Mouse (Mus musculus): ENCODE results near the gene Brsk2. TPM values are rescaled to one million over a fixed set of nuclear protein-coding genes. Genes with fewer than 3 reads are reported as not detected.
"Not testable (repeated sequence)": the region's sequence is repeated elsewhere in the genome, so short reads cannot be mapped to it uniquely, and the experiment has no call there.

Gene Brsk2
- under 1 TPM in 4 of 26 experiments, not detected in 22; 0.33 to 0.53 (median 0.36) TPM for total RNA-seq (2018; cell fraction: chromatin; rRNA removed)
- total RNA-seq (2018; cell fraction: cytosol; rRNA removed): not detected
- total RNA-seq (2018; cell fraction: nucleus; rRNA removed): not detected
- polyA plus RNA-seq (2018): not detected in 3 replicates

- Histone ChIP-seq H3K36me3 (ENCODE audit: inconsistent target) (no peaks in the 10 kb centered on the region), H3K27ac (no peak within 1 kb of the TSS), H3K79me2 (ENCODE audit: inconsistent target) (no peaks in the 10 kb centered on the region), H3K4me3 (ENCODE audit: inconsistent target) (no peak within 1 kb of the TSS)
- WGBS (ENCODE audit: missing documents): 5% methylated on average over 55 of the region's 55 CpGs
Measured at GRCm38 (mm10) chr7:141948906-141949798, at the start of gene Brsk2. Brsk2 (plus strand) TSS chr7:141949751.

- no peaks in the 10 kb centered on the region for H3K36me3 ChIP-seq (ENCODE audit: inconsistent target)
- H3K27ac ChIP-seq: peak overlapping the region; percentile 75
- peaks cover 53% of the 10 kb centered on the region for H3K79me2 ChIP-seq (ENCODE audit: inconsistent target)
- 0% methylated on average over 12 of the region's 16 CpGs for WGBS (ENCODE audit: missing documents)
- peak overlapping the region; percentile 99 for H3K4me3 ChIP-seq (ENCODE audit: inconsistent target)
Measured at GRCm38 (mm10) chr7:141901825-141902224, 47.7 kb upstream of the Brsk2 start.

- peaks cover 48% of the 10 kb centered on the region for H3K79me2 ChIP-seq (ENCODE audit: inconsistent target)
- under 1% methylated on average over 43 of the region's 44 CpGs for WGBS (ENCODE audit: missing documents)
- peak overlapping the region; percentile 75 for H3K27ac ChIP-seq
- H3K36me3 ChIP-seq (ENCODE audit: inconsistent target): no peaks in the 10 kb centered on the region
- peak overlapping the region; percentile 99 for H3K4me3 ChIP-seq (ENCODE audit: inconsistent target)
Measured at GRCm38 (mm10) chr7:141902269-141902729, 47.3 kb upstream of the Brsk2 start.

GRCm38 (mm10) chr7:141902791-141903190 is 46.8 kb upstream of the Brsk2 start:
- Histone ChIP-seq H3K79me2 (ENCODE audit: inconsistent target) (peaks cover 44% of the 10 kb centered on the region), H3K27ac (peak overlapping the region; percentile 39), H3K4me3 (ENCODE audit: inconsistent target) (peak overlapping the region; percentile 19; the same call in 1 of the 2 replicates), H3K36me3 (ENCODE audit: inconsistent target) (no peaks in the 10 kb centered on the region)
- 84% methylated on average over 4 of the region's 4 CpGs for WGBS (ENCODE audit: missing documents)

GRCm38 (mm10) chr7:141908591-141908990 is 41.0 kb upstream of the Brsk2 start:
- Histone ChIP-seq H3K4me3 (ENCODE audit: inconsistent target) (no peak overlapping the region), H3K79me2 (ENCODE audit: inconsistent target) (no peaks in the 10 kb centered on the region), H3K36me3 (ENCODE audit: inconsistent target) (no peaks in the 10 kb centered on the region), H3K27ac (no peak overlapping the region)
- 81% methylated on average over 6 of the region's 6 CpGs for WGBS (ENCODE audit: missing documents)

- Histone ChIP-seq H3K4me3 (ENCODE audit: inconsistent target) (no peak overlapping the region), H3K79me2 (ENCODE audit: inconsistent target) (no peaks in the 10 kb centered on the region), H3K36me3 (ENCODE audit: inconsistent target) (no peaks in the 10 kb centered on the region), H3K27ac (no peak overlapping the region)
- 13% methylated on average over 3 of the region's 3 CpGs for WGBS (ENCODE audit: missing documents)
Measured at GRCm38 (mm10) chr7:141911305-141911704, 38.2 kb upstream of the Brsk2 start.

- no peak within 1 kb of the TSS for H3K27ac ChIP-seq
- 95% methylated on average over 2 of the region's 2 CpGs for WGBS (ENCODE audit: missing documents)
- no peak within 1 kb of the TSS for H3K4me3 ChIP-seq (ENCODE audit: inconsistent target)
- H3K36me3 ChIP-seq (ENCODE audit: inconsistent target): no peaks in the 10 kb centered on the region
- no peaks in the 10 kb centered on the region for H3K79me2 ChIP-seq (ENCODE audit: inconsistent target)
Measured at GRCm38 (mm10) chr7:141918407-141918806, 31.1 kb upstream of the Brsk2 start, which contains the start of gene Tollip. Tollip (minus strand) TSS chr7:141918507.

- WGBS (ENCODE audit: missing documents): 94% methylated on average over 14 of the region's 17 CpGs
- not testable (repeated sequence) for H3K79me2 ChIP-seq (ENCODE audit: inconsistent target); H3K4me3 ChIP-seq (ENCODE audit: inconsistent target); H3K36me3 ChIP-seq (ENCODE audit: inconsistent target); H3K27ac ChIP-seq
Measured at GRCm38 (mm10) chr7:141924121-141924520, 25.4 kb upstream of the Brsk2 start.

- no peaks in the 10 kb centered on the region for H3K36me3 ChIP-seq (ENCODE audit: inconsistent target)
- H3K27ac ChIP-seq: no peak overlapping the region
- H3K4me3 ChIP-seq (ENCODE audit: inconsistent target): no peak overlapping the region
- 6% methylated on average over 7 of the region's 7 CpGs for WGBS (ENCODE audit: missing documents)
- H3K79me2 ChIP-seq (ENCODE audit: inconsistent target): no peaks in the 10 kb centered on the region
Measured at GRCm38 (mm10) chr7:141924917-141925316, 24.6 kb upstream of the Brsk2 start.

- Histone ChIP-seq H3K79me2 (ENCODE audit: inconsistent target) (no peaks in the 10 kb centered on the region), H3K27ac (no peak overlapping the region), H3K4me3 (ENCODE audit: inconsistent target) (no peak overlapping the region), H3K36me3 (ENCODE audit: inconsistent target) (no peaks in the 10 kb centered on the region)
- 66% methylated on average over 10 of the region's 10 CpGs for WGBS (ENCODE audit: missing documents)
Measured at GRCm38 (mm10) chr7:141928642-141929041, 20.9 kb upstream of the Brsk2 start.

- Histone ChIP-seq H3K36me3 (ENCODE audit: inconsistent target) (no peaks in the 10 kb centered on the region), H3K27ac (no peak overlapping the region), H3K79me2 (ENCODE audit: inconsistent target) (no peaks in the 10 kb centered on the region), H3K4me3 (ENCODE audit: inconsistent target) (no peak overlapping the region)
- 76% methylated on average over 6 of the region's 7 CpGs for WGBS (ENCODE audit: missing documents)
Measured at GRCm38 (mm10) chr7:141934128-141934898, 15.2 kb upstream of the Brsk2 start.

- H3K36me3 ChIP-seq (ENCODE audit: inconsistent target): no peaks in the 10 kb centered on the region
- H3K4me3 ChIP-seq (ENCODE audit: inconsistent target): no peak overlapping the region
- WGBS (ENCODE audit: missing documents): 94% methylated on average over 6 of the region's 6 CpGs
- H3K27ac ChIP-seq: no peak overlapping the region
- no peaks in the 10 kb centered on the region for H3K79me2 ChIP-seq (ENCODE audit: inconsistent target)
Measured at GRCm38 (mm10) chr7:141934951-141935350, 14.6 kb upstream of the Brsk2 start.

GRCm38 (mm10) chr7:141943444-141943843 is 6.1 kb upstream of the Brsk2 start:
- Histone ChIP-seq H3K27ac (no peak overlapping the region), H3K4me3 (ENCODE audit: inconsistent target) (no peak overlapping the region), H3K36me3 (ENCODE audit: inconsistent target) (no peaks in the 10 kb centered on the region), H3K79me2 (ENCODE audit: inconsistent target) (no peaks in the 10 kb centered on the region)
- 90% methylated on average over 5 of the region's 5 CpGs for WGBS (ENCODE audit: missing documents)

GRCm38 (mm10) chr7:141945927-141946326 is 3.6 kb upstream of the Brsk2 start:
- Histone ChIP-seq H3K79me2 (ENCODE audit: inconsistent target) (no peaks in the 10 kb centered on the region), H3K27ac (no peak overlapping the region), H3K4me3 (ENCODE audit: inconsistent target) (no peak overlapping the region), H3K36me3 (ENCODE audit: inconsistent target) (no peaks in the 10 kb centered on the region)
- WGBS (ENCODE audit: missing documents): 59% methylated on average over 7 of the region's 7 CpGs

Measured in macrophage (primary cell).